Mouse (Mus musculus) ES-E14 (cell line): Measurements from ENCODE around the gene Klf12.

ENCODE experiments used
- MAFK ChIP-seq: IDR thresholded peaks from 2 replicates; pipeline ENCODE4 v1.6.1; 2014; ENCODE audit warnings: mild to moderate bottlenecking, low read depth, low read length, inconsistent platforms; ENCODE audit not compliant: insufficient read depth
- ZC3H11A ChIP-seq: IDR thresholded peaks from 2 replicates; pipeline ENCODE4 v1.6.1; 2012; ENCODE audit warnings: low read depth, mild to moderate bottlenecking, inconsistent platforms, low read length, borderline replicate concordance

GRCm38 (mm10) chr14:100134304-100134703 lies 150.2 kb downstream of the Klf12 start:
- no peak for TF ChIP-seq ZC3H11A
- no peak for TF ChIP-seq MAFK
